Mouse (Mus musculus) right cerebral cortex, postnatal 10 days (tissue): ENCODE results near the gene Trim31.

Source experiments
- DNase-seq, 2 experiments: peaks; one replicate each; pipeline ENCODE4 v3.0.0; 2021; ENCODE audit warnings: low spot score in 2 of 2

Gene Trim31

DNA sequence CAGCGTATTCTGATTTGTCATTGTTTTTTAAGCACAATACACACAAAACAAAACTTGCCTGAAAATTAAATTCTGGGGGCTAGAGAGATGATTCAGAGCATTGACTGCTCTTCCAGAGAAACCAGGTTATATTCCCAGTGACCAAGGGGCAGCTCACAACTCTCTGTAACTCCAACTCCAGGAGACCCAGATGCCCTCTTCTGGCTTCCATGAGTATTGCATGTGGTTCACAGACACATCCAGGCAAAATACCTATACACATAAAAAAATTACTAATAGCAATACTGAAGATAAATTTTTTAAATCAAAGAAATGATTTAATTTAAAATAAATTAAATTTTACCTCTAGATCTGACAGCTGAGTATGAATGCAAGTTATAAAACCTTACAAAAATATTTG, 1.3 kb upstream of the Trim31 start:
- peak; percentile 31 to 34 for DNase-seq

DNA sequence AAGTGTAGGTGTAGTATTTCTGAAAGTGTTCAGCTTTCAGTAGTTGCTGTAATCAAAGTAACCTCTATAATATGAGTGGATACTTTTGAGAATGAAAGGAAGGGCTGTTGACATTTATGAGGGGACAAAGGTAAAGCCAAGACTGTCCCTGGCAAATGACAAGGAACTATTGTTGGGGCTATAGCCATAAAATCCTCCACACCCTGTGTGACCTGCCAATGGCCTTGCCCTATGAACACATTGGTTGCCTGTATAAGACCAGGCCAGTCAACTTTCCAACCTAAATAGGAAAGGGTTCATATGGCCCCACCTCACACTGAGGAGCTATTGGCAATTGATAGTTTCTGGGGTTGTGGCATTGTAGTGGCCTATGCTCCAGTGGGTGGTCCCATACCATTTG, 853 bp upstream of the Trim31 start:
- DNase-seq = no peak

DNA sequence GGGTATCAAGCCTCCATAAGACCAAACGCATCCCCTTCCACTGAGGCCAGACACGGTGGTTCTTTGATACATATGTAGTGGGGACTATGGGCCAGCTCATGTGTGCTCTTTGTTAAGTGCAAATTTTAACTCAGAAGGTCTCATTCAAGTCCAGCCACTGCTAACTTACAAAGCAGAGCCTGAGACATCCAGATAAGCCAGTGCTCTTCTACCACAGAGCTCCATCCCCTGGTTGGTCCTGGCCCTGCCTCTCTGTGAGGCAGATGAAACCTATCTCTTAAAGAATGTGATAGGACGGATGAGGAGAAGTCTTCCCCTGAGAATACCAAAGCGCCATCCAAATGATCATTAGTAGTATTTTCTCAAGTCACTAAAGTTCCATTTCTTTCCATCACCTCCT, 1.5 kb downstream of the Trim31 start:
- DNase-seq = no peak

DNA sequence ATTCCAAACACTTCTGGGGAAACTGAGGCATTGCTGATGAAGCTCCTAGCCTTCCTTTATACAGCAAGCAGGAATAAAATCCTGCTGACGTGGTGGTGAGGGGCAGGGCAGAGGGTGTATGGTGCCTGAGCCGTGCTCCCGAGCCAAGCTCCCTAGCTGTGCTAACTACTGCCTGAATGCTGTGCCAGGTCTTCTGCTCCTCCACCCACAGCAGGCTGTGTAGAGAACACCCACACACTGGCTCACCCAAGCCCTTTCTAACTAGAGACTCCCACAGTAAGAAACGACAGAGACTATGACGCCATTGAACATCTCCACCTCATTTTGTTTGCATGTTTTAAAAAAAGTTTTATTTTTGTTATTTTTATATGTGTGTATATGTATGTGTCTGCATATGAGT, 2.1 kb downstream of the Trim31 start:
- DNase-seq = peak in 1 of 2 experiments; percentile 23

DNA sequence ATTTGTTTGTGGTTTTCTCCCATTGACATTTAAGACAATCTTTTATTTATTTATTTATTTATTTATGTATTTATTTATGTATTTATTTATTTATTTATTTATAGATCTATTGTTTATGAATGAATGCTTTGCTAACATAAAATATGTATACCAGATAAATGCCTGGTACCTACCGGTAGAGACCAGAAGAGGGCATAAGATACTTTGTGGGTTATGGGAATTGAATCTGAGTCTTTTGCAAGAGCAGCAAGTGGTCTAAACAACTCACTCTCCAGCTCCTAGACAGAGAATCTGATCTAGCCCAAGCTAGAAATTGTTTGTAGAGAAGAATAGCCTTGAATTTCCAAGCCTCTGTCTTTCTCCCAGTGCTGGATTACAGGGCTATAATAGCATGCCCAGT, 2.8 kb downstream of the Trim31 start:
- DNase-seq = no peak

DNA sequence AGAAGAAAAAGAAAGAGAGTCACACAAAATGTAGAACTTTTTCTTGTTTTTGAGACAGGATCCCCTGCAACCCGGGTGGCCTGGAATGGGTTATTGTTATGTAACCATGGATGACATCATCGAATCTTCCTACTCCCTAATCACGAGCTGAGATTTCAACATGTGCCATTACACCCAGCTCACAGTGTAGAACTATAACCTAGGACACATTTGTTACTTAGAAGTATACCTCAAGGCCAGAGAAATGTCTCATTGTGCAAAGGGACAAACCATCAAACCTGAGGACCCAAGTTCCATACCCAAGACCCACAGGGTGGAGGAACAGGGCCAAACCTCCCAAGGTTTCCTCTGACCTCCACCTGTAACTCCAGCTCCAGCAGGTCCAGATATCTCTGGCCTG, 5.7 kb downstream of the Trim31 start:
- DNase-seq = no peak

DNA sequence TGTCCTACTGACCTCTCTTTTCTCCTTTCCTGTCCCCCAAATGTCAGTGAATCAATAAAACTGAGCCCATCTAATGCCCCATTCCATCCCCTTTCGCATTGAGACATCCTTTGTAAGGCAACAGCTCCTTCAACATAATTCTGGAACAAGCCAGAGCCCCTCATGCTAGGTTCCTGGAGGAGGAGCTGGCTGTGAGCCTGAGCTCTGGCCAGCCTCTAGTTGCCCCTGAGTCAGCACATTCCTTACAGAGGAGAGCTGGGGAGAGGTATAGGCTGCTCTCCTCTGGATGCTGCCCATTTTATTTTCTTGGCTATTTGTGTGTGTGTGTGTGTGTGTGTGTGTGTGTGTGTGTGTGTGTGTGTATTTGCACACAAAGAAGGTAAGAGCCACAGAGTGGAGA, 10.3 kb downstream of the Trim31 start:
- no peak for DNase-seq

DNA sequence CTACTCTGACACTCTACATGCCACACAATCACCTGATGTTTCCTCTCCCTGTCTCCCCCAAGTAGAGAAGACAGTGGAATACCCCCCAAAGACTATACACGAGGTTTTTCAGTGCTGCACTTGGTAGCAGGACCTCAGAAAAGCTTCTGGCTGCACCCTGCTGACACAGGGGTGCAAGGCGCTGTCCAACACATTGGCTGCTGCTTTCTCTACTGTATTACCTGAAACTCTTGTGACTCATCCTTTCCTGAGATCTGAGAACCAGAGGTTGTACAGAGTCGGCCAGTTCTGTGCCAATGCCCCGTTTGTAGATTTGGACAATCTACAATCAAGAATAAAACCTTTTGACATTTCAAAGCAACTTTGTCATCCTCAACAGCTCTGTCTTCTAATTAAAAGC, 11.9 kb downstream of the Trim31 start:
- DNase-seq = no peak

DNA sequence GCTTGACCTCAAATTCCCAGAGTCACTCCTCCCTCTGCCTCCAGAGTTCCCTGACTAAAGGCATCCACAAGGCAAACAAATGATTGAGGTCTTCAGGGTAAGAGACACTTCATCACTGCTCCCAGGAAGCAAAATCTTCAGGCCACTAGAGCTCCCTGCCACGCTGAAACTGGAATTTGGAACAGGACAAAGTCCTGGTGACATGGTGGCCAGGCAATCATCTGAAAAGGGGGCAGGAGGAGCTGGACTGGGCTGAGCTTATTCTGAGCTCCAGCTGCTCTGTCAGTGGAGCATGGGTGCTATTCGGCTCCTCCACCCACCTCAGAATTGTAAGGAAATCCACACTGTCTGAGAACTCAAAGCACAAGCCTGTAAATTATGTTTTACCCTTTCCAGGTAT, 14.1 kb downstream of the Trim31 start:
- no peak for DNase-seq

DNA sequence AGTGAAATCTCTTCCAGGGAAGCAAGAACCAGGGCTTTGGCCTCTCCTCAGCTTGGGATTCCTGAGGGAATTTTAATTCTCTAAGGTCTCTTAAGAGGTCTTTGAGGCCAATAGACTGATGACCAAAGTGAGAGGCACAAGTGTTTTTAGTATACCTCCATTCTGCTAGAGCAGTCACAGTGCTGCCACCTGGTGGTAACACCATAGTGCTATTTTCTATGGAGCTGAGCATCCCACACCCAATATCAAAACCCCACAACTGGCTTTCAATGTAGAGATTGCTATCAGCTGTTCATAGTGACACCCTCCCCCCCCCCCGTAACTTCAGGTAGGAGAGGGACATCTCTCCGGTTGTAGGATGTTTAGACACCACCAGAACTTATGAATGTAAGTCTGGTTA, 16.2 kb downstream of the Trim31 start:
- DNase-seq = peak; percentile 56 to 81

DNA sequence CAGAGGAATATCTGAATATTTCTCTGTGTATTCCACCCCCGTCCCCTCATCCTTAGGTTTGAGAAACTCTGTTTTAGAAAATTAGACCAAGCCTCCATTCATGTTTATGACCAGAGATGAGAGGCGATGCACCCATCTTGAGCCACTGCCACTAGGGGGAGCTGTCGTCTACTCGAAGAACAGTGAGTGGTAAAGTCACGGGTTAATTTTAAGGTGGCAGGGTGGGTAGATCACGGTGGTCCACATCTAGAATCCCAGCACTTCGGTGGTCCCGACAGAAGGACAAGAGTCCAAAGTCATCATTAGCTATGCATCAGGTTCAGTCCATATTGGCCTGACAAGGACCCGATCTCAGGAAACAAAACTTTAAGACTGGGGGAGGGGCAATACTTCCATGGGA, 17.2 kb downstream of the Trim31 start:
- peak; percentile 35 to 64 for DNase-seq

DNA sequence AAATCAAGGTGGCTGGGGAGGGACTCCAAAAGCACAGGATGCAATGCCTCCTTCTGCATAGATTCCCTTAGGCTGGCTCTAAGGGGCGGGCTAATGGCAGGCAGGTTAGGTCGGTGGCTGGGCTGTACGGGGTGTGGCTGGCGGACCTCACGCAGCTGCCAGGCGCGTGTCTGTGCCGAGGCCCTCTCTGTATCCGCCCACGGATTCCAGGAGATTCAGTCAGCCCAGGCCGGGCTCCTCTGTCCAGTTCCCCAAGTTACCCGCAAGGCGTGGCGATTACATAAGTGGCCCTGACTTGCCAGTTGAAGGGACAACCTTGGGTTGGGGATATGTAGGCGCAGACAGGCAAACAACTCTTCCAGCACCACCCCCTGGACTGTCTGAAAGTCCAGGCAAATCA, 22.3 kb downstream of the Trim31 start:
- no peak for DNase-seq

DNA sequence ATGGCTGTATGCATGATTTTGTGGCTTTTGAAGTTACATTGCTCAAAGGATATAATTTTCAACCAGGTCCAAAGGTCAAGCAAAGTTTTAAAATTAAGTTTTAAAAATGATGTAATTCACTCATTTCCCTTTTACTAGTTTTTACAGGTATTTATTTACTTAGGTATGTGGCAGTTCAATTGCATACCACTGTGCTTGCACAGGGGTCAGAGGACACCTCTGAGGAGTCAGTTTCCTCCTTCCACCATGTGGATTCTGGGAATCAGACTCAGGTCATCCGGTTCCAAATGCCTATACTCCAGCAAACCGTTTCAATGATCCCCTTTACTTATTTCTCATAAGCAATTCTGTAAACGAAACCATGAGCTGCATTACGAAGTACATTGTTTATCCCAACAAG, 24.8 kb downstream of the Trim31 start:
- DNase-seq = no peak

DNA sequence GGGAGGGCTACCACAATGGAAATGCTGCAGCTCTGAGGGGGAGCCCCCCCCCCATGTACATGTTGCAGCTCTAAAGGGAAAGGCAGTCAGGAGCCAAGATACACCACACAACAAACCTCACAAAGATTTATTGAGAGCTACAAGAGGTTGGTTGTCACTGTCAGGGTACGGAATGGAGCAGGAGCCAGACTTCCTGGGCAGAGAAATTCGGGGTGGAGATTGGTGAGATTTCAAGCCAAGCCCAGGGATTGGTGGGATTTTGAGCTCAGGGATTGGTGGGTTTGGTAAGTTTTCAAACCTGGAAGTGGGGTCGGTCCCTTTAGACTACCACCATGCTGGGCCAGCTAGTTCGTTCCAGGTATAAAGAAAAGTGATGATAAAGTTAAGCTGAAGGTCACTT, 25.6 kb downstream of the Trim31 start:
- no peak for DNase-seq

DNA sequence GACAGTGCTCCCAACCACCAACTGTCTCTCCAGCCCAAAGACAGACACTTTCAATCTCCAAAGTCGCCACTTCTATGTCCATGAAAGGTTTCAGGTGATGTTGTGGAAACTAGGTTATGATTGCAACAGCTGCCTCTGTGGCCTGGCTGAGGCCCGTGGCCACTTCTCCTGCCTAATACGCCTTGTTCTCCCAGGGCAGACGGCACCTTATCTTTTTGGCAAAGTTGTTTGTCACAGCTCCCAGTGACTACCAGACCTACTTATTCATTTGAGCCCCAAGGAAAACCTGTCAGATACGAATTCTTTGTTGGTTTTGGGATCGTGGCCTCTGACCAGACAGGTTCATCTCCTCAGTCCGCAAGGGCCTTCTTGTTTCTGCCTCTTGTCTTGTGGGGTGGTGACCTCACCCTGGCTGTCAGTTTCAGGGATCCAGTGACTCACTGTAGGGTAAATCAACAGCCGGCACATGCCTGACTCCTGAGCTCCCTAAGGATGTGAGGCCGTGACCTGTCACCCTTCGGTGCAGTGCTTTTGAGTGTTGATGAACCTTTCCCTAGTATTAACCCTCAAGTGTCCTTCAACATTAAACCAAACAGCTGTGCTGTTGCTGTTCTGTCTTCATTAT, 29.7 kb downstream of the Trim31 start:
- DNase-seq = no peak

DNA sequence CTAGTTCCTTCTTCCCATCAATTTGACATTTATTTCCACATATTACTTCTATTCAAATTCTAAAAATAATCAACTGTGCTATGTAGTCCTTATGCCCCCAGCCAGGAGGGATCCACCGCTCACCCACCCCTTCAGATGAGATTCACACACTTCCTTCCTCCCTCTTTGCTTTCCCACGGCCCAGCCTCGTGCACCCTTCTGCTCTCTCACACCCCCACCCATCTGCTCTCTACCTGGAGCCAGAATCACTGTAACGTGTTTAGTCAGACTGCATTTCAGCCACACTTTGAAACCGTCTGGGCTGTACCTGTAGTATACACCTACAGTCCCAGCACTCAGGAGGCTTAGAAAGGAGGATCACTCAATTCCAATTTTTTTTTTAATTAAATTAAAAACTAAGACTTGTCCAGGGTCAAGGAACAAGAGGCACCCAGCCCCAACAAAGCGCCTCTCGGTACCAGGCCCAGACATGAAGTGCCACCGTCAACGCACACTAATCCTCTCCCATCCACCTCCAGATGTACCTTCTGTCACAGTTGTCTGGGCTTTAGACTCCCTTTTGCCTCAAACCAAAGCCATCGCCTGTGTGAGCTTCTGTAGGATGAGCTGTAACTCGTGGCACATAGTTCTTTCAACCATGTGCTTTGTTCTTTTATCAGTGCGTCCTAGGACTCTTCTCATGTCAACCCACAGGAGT, 31.5 kb downstream of the Trim31 start:
- no peak for DNase-seq

DNA sequence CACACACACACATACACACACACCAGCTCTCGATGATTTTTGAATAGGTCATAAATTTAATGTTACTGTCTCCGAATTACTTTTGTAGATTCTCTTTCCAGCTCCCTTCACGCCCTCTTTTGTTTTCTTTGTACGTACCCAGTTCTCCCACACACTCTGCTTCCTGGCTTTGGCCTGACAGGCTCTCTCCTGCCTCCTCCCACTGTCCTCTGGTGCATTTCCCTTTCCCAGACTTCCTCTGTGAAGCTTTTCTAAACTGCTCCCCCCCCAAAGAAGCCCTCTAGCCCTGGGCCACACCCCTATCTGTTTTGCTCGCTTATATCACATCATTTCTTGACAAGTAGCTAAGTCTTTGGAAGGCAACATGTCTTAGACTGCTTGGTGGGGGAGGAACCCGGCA, 32.3 kb downstream of the Trim31 start:
- DNase-seq = no peak

DNA sequence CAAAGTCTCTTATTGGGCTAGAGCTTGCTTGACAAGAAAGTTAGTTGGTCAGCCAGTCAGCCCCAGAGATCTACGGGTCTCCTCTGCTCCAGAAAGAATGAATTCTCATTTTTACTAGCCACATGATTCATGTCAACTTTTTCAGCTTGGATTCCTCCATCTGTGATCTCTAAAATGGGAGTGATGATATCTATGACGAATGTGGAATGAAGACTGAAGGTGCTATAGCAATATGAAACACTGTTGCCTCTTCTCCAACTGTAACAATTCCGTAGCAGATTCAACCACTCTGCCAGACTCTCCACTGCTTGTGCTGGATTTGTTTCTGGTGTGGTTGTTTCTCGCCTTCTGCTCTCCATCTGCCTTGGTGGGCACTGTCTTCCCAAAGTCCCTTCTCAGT, 33.2 kb downstream of the Trim31 start:
- no peak for DNase-seq

DNA sequence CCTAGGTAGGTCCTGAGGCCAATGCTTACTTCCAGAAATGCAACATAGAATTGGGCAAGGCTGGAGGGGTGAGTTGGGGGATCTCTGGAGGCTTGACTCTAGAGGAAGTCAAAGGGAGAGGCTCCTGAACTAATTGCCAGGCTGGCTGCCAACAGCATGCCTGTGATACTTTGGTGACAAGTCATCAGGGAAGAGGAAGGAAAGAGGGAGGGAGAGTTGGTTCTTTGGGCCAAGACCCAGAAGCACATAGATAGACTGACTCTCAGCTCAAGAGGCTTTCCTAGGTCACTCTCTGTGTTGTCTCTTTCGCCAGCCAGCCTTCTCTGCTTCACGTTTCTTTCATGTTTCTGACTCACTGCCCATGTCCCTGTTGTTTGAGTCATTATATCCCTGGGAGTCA, 33.9 kb downstream of the Trim31 start:
- DNase-seq = no peak

DNA sequence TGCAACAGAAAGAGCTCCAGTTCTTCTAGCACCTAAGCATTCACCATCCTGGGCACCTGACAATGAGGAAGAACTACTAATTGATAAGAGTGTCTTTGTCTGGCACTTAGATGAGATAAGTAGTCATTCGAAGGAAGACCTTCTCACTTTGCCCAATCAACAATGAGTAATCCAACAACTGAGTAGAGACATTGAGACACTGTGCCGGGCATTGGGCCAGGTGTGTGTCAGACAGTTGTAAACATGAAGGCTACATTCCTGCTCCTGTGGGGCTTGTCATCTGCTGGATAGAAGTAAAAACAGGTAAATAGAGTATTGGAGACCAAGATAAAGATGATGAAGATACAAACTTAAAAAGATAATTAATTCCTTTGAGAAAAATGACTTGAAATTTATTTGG, 40.1 kb downstream of the Trim31 start:
- DNase-seq = no peak

DNA sequence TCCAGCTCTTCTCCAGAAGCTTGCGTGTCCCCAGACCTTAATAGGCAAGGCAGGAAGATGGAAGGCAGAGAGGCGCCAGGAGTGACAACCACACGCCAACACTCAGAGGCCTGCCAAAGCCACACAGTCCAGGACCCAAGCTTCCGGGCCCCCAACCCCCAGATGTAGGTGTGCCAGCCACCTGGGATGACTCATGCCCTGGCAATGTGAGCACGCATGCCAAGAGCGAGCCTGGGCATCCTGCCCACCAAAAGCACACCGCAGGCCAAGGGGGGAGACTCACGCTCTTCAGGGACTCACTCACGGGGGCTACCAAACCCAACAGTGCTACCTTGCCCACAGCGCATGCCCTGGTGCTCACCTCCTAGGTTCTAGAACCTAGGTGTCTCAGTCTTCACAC, 44.5 kb downstream of the Trim31 start:
- no peak for DNase-seq

DNA sequence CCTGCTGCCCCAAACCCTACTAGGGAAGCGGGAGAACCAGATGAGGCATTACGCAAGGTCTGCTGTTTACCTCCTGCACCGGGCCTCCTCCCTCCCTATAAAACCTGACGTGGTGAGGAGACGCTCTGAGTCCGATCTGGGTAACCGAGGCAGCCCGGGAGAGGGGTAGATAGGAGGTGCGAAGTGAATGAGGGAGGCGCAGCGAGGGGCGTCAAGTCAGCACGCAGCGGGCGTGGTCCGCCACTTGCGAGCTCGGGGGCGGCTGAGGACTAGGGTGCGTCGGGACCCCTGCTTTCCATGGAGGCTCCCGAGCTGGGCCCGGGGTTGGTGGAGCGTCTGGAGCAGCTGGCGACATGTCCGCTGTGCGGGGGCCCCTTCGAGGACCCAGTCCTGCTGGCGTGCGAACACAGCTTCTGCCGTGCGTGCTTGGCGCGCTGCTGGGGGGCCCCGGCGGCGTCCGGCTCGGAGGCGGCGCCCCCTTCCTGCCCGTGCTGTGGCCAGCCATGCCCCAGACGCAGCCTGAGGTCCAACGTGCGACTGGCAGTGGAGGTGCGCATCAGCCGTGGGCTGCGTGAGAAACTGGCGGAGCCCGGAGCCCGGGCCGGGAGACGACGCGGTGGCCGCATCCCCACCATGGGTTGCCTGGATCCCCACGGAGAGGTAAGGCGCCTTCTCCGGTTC, 45.0 kb downstream of the Trim31 start, which contains the start of gene Rnf39:
TSS of gene Rnf39 (plus strand) at position 128 of the 681 bp plus-strand sequence.
- DNase-seq = peak in 1 of 2 experiments; percentile 32

DNA sequence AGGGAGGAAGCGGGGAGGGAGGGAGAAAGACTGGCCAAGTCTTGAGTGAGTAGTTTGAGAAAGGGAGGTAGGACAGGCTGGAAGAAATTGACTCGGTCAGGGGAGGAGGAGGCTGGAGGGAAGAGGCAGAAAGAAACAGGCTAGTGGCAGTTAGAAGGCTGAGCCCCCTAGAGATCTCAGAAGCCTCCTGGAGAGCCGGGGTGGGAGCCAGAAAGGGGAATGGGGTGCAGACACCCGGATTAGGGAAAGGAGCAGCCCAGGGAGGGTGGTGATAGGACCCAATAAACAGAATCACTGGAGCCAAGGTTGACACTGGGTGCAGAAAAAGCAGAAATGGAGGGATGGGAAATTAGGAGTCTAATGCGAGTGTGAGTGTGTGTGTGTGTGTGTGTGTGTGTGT, 45.8 kb downstream of the Trim31 start:
- DNase-seq = no peak
